Mouse (Mus musculus): ENCODE data around the gene Fcamr. TPM values are rescaled to one million over a fixed set of nuclear protein-coding genes. Genes with fewer than 3 reads are reported as not detected.

Fcamr gene
- polyA plus RNA-seq, 1 experiment from 2014 or later = not detected

- Histone ChIP-seq H3K9ac (ENCODE audit: low read length) (no peak overlapping the region), H3K4me2 (ENCODE audit: low read depth, low read length, severe bottlenecking) (no peak overlapping the region), H3K27ac (ENCODE audit: low read depth, low read length) (no peak overlapping the region), H3K4me3 (ENCODE audit: low read depth, low read length) (no peak overlapping the region), H3K27me3 (ENCODE audit: control insufficient read depth, insufficient read depth, low read length) (no peaks in the 10 kb centered on the region), H3K9me3 (ENCODE audit: control insufficient read depth, low read length) (no peaks in the 10 kb centered on the region), H3K4me1 (replicated peaks; ENCODE audit: control insufficient read depth, insufficient read depth, low read length) (no peaks in the 10 kb centered on the region), H3K36me3 (ENCODE audit: control insufficient read depth, insufficient read depth, low read length) (no peaks in the 10 kb centered on the region)
- DNase-seq (ENCODE audit: low spot score) = no peak
- WGBS = 89% methylated on average over 9 of the region's 9 CpGs
- no peak for ATAC-seq (replicated peaks; ENCODE audit: low FRiP score)
These were observed 54.1 kb downstream of the Fcamr start for GRCm38 (mm10) chr1:130854819-130855218.

DNA sequence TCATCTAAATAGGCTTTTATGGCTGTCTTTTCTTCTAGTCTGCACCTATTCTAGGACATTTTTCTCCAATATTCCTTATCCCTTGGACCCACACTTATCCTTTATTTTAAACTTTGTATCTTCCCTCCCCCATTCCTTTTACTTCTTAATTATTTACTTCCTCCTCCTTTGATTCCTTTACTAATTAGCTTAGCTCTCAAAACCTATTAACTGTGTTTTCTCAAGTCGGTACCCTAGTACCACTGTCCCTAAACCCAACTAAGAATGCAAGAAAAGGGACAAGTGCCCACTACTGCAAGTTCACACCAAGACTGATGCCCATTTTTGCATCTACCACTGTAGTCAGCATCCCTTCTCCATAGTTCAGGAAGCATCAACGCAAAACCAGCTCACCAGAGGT is 55.0 kb downstream of the Fcamr start:
- Histone ChIP-seq H3K27me3 (ENCODE audit: control insufficient read depth, insufficient read depth, low read length) (no peaks in the 10 kb centered on the region), H3K9me3 (ENCODE audit: control insufficient read depth, low read length) (no peaks in the 10 kb centered on the region), H3K4me2 (ENCODE audit: low read depth, low read length, severe bottlenecking) (no peak overlapping the region), H3K4me1 (replicated peaks; ENCODE audit: control insufficient read depth, insufficient read depth, low read length) (no peaks in the 10 kb centered on the region), H3K9ac (ENCODE audit: low read length) (no peak overlapping the region), H3K27ac (ENCODE audit: low read depth, low read length) (no peak overlapping the region), H3K4me3 (ENCODE audit: low read depth, low read length) (no peak overlapping the region), H3K36me3 (ENCODE audit: control insufficient read depth, insufficient read depth, low read length) (no peaks in the 10 kb centered on the region)
- DNase-seq (ENCODE audit: low spot score) (no peak), ATAC-seq (replicated peaks; ENCODE audit: low FRiP score) (no peak)
- 73% methylated on average over 2 of the region's 2 CpGs for WGBS

GRCm38 (mm10) chr1:130857456-130857855 is 56.8 kb downstream of the Fcamr start:
- Histone ChIP-seq H3K36me3 (ENCODE audit: control insufficient read depth, insufficient read depth, low read length) (no peaks in the 10 kb centered on the region), H3K27ac (ENCODE audit: low read depth, low read length) (no peak overlapping the region), H3K4me3 (ENCODE audit: low read depth, low read length) (no peak overlapping the region), H3K27me3 (ENCODE audit: control insufficient read depth, insufficient read depth, low read length) (no peaks in the 10 kb centered on the region), H3K9me3 (ENCODE audit: control insufficient read depth, low read length) (no peaks in the 10 kb centered on the region), H3K4me2 (ENCODE audit: low read depth, low read length, severe bottlenecking) (no peak overlapping the region), H3K4me1 (replicated peaks; ENCODE audit: control insufficient read depth, insufficient read depth, low read length) (no peaks in the 10 kb centered on the region), H3K9ac (ENCODE audit: low read length) (no peak overlapping the region)
- WGBS = 81% methylated on average over 4 of the region's 4 CpGs
- DNase-seq (ENCODE audit: low spot score) = no peak
- no peak for ATAC-seq (replicated peaks; ENCODE audit: low FRiP score)

DNA sequence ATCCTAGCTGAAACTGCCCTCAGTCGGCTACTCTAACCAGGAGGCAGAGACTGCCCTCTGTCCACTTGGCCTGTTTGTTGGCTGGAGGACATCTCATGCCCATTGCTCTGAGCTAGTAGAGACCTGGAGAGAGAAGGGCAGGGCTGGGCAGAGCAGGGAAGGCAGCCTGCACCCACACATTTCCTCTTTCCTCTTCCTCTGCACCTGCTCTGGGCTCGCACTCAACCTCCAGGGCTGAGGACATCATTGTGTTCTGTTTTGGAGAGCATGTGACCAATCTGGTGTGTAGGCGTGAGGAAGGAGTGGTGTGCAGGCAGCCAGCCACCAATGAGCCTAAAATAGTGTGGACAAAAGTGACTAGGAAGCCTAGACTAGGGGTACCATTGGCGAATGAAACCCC is 63.5 kb downstream of the Fcamr start:
- no peaks in the 10 kb centered on the region for H3K36me3 ChIP-seq (ENCODE audit: control insufficient read depth, insufficient read depth, low read length)
- H3K4me3 ChIP-seq (ENCODE audit: low read depth, low read length) = no peak overlapping the region
- H3K27me3 ChIP-seq (ENCODE audit: control insufficient read depth, insufficient read depth, low read length) = no peaks in the 10 kb centered on the region
- 87% methylated on average over 4 of the region's 4 CpGs for WGBS
- no peaks in the 10 kb centered on the region for H3K4me1 ChIP-seq (replicated peaks; ENCODE audit: control insufficient read depth, insufficient read depth, low read length)
- DNase-seq (ENCODE audit: low spot score) (no peak), ATAC-seq (replicated peaks; ENCODE audit: low FRiP score) (no peak)
- no peak overlapping the region for H3K27ac ChIP-seq (ENCODE audit: low read depth, low read length)
- no peak overlapping the region for H3K4me2 ChIP-seq (ENCODE audit: low read depth, low read length, severe bottlenecking)
- no peak overlapping the region for H3K9ac ChIP-seq (ENCODE audit: low read length)
- no peaks in the 10 kb centered on the region for H3K9me3 ChIP-seq (ENCODE audit: control insufficient read depth, low read length)

Other genes starting within 250 kb of the Fcamr start
- gene Zp3r, start 171.3 kb upstream of the Fcamr start, polyA plus RNA-seq (2014; fragmentation: Nextera tagmentation; extraction: Ambion mirVana) = not detected in 2 replicates
- not detected in 2 replicates for gene C4bp, start 139.3 kb upstream of the Fcamr start, polyA plus RNA-seq (2014; fragmentation: Nextera tagmentation; extraction: Ambion mirVana)
- gene Gm29427, start 85.1 kb upstream of the Fcamr start, polyA plus RNA-seq (2014; fragmentation: Nextera tagmentation; extraction: Ambion mirVana) = not detected in 2 replicates
- gene Yod1, start 83.6 kb upstream of the Fcamr start, polyA plus RNA-seq (2014; fragmentation: Nextera tagmentation; extraction: Ambion mirVana) = 13.5 and 17.1 TPM in 2 replicates
- 7.3 and 8.6 TPM in 2 replicates for gene Pfkfb2, start 71.6 kb upstream of the Fcamr start, polyA plus RNA-seq (2014; fragmentation: Nextera tagmentation; extraction: Ambion mirVana)
- gene AA986860, start 68.9 kb upstream of the Fcamr start, polyA plus RNA-seq (2014; fragmentation: Nextera tagmentation; extraction: Ambion mirVana) = 0.83 and 1.1 TPM in 2 replicates
- not detected in 2 replicates for gene Pigr, start 25.8 kb downstream of the Fcamr start, polyA plus RNA-seq (2014; fragmentation: Nextera tagmentation; extraction: Ambion mirVana)
- gene Fcmr, start 64.8 kb downstream of the Fcamr start, polyA plus RNA-seq (2014; fragmentation: Nextera tagmentation; extraction: Ambion mirVana) = not detected in 2 replicates
- not detected in 2 replicates for gene Il24, start 86.6 kb downstream of the Fcamr start, polyA plus RNA-seq (2014; fragmentation: Nextera tagmentation; extraction: Ambion mirVana)
- not detected in 2 replicates for gene Il20, start 110.5 kb downstream of the Fcamr start, polyA plus RNA-seq (2014; fragmentation: Nextera tagmentation; extraction: Ambion mirVana)
- not detected in 2 replicates for gene Il19, start 139.2 kb downstream of the Fcamr start, polyA plus RNA-seq (2014; fragmentation: Nextera tagmentation; extraction: Ambion mirVana)
- not detected in 2 replicates for gene Il10, start 218.9 kb downstream of the Fcamr start, polyA plus RNA-seq (2014; fragmentation: Nextera tagmentation; extraction: Ambion mirVana)